Mouse (Mus musculus) heart, embryonic 14.5 days (tissue): ENCODE data around the gene Itgb5. TPM values are rescaled to one million over a fixed set of nuclear protein-coding genes. Genes with fewer than 3 reads are reported as not detected.

Source experiments
- ATAC-seq: fragments of 200-750 bp; cut with Nextera tagmentation; 2 replicates; pipeline ENCODE4 v1.8.0; 2017; ENCODE audit warnings: low read depth, moderate TSS enrichment; ENCODE audit not compliant: insufficient number of reproducible peaks, insufficient read depth, low FRiP score
- H3K27ac ChIP-seq, 2 experiments: fragments of 200-500 bp in 1 of 2; fragments of 300-500 bp in 1 of 2; sonication (generic) in 1 of 2; replicated peaks in 1 of 2; 2 replicates each; pipeline ENCODE4 v1.5.1; 2012 to 2014; ENCODE audit warnings: low read depth in 2 of 2, low read length in 2 of 2, control low read depth in 1 of 2, mild to moderate bottlenecking in 1 of 2, mixed read lengths in 1 of 2; ENCODE audit not compliant: control insufficient read depth in 1 of 2, insufficient read depth in 1 of 2
- H3K27me3 ChIP-seq: fragments of 300-500 bp; sonication (generic); 2 replicates; pipeline ENCODE4 v1.6.1; 2014; ENCODE audit warnings: mild to moderate bottlenecking, low read length, control low read depth; ENCODE audit not compliant: control insufficient read depth, insufficient read depth
- H3K36me3 ChIP-seq: fragments of 300-500 bp; sonication (generic); 2 replicates; pipeline ENCODE4 v1.6.1; 2014; ENCODE audit warnings: mild to moderate bottlenecking, control low read depth, low read length, mixed read lengths; ENCODE audit not compliant: control insufficient read depth, insufficient read depth
- H3K4me1 ChIP-seq, 2 experiments: fragments of 200-500 bp in 1 of 2; fragments of 300-500 bp in 1 of 2; sonication (generic) in 1 of 2; 2 replicates each; pipeline ENCODE4 v1.6.1; 2012 to 2014; ENCODE audit warnings: low read length in 2 of 2, control low read depth in 1 of 2, mixed read lengths in 1 of 2; ENCODE audit not compliant: control insufficient read depth in 2 of 2, insufficient read depth in 2 of 2
- H3K4me2 ChIP-seq: fragments of 300-500 bp; sonication (generic); 2 replicates; pipeline ENCODE4 v1.6.1; 2014; ENCODE audit warnings: mild to moderate bottlenecking, low read length
- H3K4me3 ChIP-seq, 2 experiments: fragments of 200-500 bp in 1 of 2; fragments of 300-500 bp in 1 of 2; sonication (generic) in 1 of 2; 2 replicates each; pipeline ENCODE4 v1.5.1; 2012 to 2014; ENCODE audit warnings: low read length in 2 of 2, mild to moderate bottlenecking in 2 of 2, control low read depth in 1 of 2, low read depth in 1 of 2, moderate library complexity in 1 of 2; ENCODE audit not compliant: control insufficient read depth in 1 of 2, insufficient read depth in 1 of 2
- H3K9ac ChIP-seq: fragments of 300-500 bp; sonication (generic); 2 replicates; pipeline ENCODE4 v1.6.1; 2014; ENCODE audit warnings: mild to moderate bottlenecking, low read length
- H3K9me3 ChIP-seq: fragments of 300-500 bp; sonication (generic); 2 replicates; pipeline ENCODE4 v1.6.1; 2016; ENCODE audit warnings: low read length, control low read depth; ENCODE audit not compliant: control insufficient read depth
- WGBS: fragments of 180-500 bp; shearing (Covaris S2); extraction: QIAGEN DNeasy Blood & Tissue Kit; methylation state at CpG from one replicate; pipeline ENCODE4 v1.1.7; 2014; 5-methylcytosine and 5-hydroxymethylcytosine counted together
- polyA plus RNA-seq: library from polyadenylated mRNA; unstranded; fragments of >200 nt; fragmentation: Nextera tagmentation; extraction: Ambion mirVana; gene quantifications from 2 replicates; pipeline ENCODE4 v1.2.1, GENCODE M21; 2014

Itgb5 gene
- polyA plus RNA-seq, 1 experiment from 2014 or later: 96.2 TPM

GRCm38 (mm10) chr16:33979855-33980254 lies 150.4 kb downstream of the Itgb5 start:
- no peak overlapping the region for H3K4me2 ChIP-seq
- H3K9me3 ChIP-seq: no peaks in the 10 kb centered on the region
- H3K4me1 ChIP-seq: no peaks in the 10 kb centered on the region
- 60% methylated on average over 2 of the region's 2 CpGs for WGBS
- ATAC-seq: no peak
- H3K4me3 ChIP-seq: no peak overlapping the region
- no peak overlapping the region for H3K9ac ChIP-seq
- H3K27ac ChIP-seq: no peak overlapping the region
- no peaks in the 10 kb centered on the region for H3K36me3 ChIP-seq
- no peaks in the 10 kb centered on the region for H3K27me3 ChIP-seq

- Histone ChIP-seq H3K9me3 (no peaks in the 10 kb centered on the region), H3K27me3 (no peaks in the 10 kb centered on the region), H3K4me2 (no peak overlapping the region), H3K36me3 (no peaks in the 10 kb centered on the region), H3K4me1 (no peaks in the 10 kb centered on the region), H3K9ac (no peak overlapping the region), H3K4me3 (no peak overlapping the region), H3K27ac (no peak overlapping the region)
- WGBS: 91% methylated on average over 6 of the region's 6 CpGs
- ATAC-seq: no peak
These were observed 154.2 kb downstream of the Itgb5 start for GRCm38 (mm10) chr16:33983712-33984111.

DNA sequence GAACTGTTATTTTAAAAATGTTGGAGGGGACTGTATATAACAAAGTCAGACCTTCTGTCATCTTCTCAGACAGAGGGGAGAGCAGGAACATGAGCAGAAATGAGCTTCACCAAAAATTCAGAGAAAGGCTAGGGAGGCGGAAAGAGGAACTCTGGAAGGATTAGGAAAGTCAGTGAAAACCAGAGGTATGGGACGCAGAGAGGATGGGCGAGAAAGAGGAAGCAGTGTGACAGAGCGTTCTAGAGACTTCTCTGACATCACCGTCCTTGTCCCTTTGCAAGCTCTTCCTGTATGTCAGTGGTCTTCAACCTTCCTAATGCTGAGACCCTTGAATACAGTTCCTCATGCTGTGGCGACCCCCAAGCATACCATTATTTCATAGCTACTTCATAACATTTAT lies 155.9 kb downstream of the Itgb5 start:
- H3K4me3 ChIP-seq: no peak overlapping the region
- WGBS: 83% methylated on average over 6 of the region's 6 CpGs
- no peak for ATAC-seq

DNA sequence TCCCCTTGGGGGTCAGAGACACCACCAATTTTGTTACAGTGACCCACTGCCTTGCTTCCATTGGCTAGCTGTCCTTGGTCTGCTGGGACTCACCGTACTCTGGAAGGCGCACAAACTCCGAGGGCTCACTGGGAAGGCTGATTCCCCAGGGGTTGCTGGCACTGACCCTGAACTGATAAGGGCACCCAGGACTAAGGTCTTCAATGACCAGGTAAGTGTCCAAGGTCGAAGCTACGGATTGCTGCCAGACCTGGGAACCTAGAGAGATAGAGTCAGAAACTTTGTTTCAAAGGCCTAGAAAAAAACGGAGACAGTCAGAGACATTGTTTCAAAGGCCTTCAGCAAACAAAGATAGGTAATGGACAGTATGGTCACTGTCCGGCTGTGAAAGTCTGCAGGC lies 157.5 kb downstream of the Itgb5 start:
- H3K27ac ChIP-seq: no peak overlapping the region
- H3K9ac ChIP-seq: no peak overlapping the region
- H3K9me3 ChIP-seq: no peaks in the 10 kb centered on the region
- ATAC-seq: no peak
- no peak overlapping the region for H3K4me3 ChIP-seq
- 83% methylated on average over 7 of the region's 7 CpGs for WGBS
- no peak overlapping the region for H3K4me2 ChIP-seq
- H3K4me1 ChIP-seq: no peaks in the 10 kb centered on the region
- no peaks in the 10 kb centered on the region for H3K27me3 ChIP-seq
- no peaks in the 10 kb centered on the region for H3K36me3 ChIP-seq

More for the DNA sequence above, 155.9 kb downstream of the Itgb5 start:
- Histone ChIP-seq H3K9me3 (no peaks in the 10 kb centered on the region), H3K9ac (no peak overlapping the region), H3K4me2 (no peak overlapping the region), H3K27ac (no peak overlapping the region), H3K27me3 (no peaks in the 10 kb centered on the region), H3K4me1 (no peaks in the 10 kb centered on the region), H3K36me3 (no peaks in the 10 kb centered on the region)

GRCm38 (mm10) chr16:33988358-33989012 lies 159.0 kb downstream of the Itgb5 start:
- H3K4me2 ChIP-seq: no peak overlapping the region
- no peaks in the 10 kb centered on the region for H3K9me3 ChIP-seq
- 51% methylated on average over 17 of the region's 17 CpGs for WGBS
- no peaks in the 10 kb centered on the region for H3K4me1 ChIP-seq
- H3K27ac ChIP-seq: no peak overlapping the region
- H3K9ac ChIP-seq: no peak overlapping the region
- H3K27me3 ChIP-seq: no peaks in the 10 kb centered on the region
- H3K36me3 ChIP-seq: no peaks in the 10 kb centered on the region
- ATAC-seq: no peak
- H3K4me3 ChIP-seq: no peak overlapping the region

DNA sequence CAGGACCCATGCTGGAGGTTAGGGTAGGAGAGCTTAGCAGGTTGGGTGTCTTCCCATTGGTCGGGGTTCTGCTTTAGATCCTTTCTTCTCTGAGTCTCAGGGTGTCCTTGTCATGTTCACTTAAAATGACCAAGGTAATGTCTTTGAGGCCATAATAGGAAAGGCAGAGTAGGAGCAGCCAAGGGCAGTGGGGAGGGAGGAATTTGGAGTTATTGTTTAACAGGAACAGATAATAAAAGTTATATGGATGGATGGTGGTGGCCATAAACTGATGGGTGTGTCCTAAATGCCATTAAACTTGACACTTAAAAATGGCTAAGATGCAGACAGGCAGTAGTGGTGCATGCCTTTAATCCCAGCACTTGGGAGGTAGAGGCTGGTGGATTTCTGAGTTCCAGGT lies 159.6 kb downstream of the Itgb5 start:
- 70% methylated on average over 1 of the region's 1 CpGs for WGBS
- Histone ChIP-seq H3K27ac (no peak overlapping the region), H3K4me1 (no peaks in the 10 kb centered on the region), H3K9ac (no peak overlapping the region), H3K4me3 (no peak overlapping the region), H3K4me2 (no peak overlapping the region), H3K9me3 (no peaks in the 10 kb centered on the region), H3K36me3 (no peaks in the 10 kb centered on the region), H3K27me3 (no peaks in the 10 kb centered on the region)
- no peak for ATAC-seq

DNA sequence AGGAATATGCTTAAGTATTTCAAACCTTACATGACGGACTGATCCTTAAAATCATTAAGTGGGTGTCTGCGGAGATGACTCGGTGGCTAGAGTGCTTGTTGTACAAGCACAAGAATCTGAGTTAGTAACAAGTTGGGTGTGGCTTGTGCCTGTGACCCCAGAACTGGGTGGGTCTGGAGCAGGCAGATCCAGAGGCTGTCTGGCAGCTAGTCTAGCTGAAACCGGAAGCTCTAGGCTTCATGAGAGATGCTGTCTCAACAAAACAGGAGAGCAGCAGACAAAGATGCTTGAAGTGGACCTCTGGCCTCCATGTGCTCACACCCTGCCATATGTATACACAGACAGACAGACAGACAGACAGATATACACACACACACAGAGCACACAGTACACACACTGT lies 161.2 kb downstream of the Itgb5 start:
- no peaks in the 10 kb centered on the region for H3K36me3 ChIP-seq
- H3K27me3 ChIP-seq: no peaks in the 10 kb centered on the region
- no peak overlapping the region for H3K27ac ChIP-seq
- H3K4me2 ChIP-seq: no peak overlapping the region
- H3K9ac ChIP-seq: no peak overlapping the region
- no peak overlapping the region for H3K4me3 ChIP-seq
- 75% methylated on average over 4 of the region's 4 CpGs for whole genome bisulfite sequencing
- ATAC-seq: no peak
- H3K4me1 ChIP-seq: no peaks in the 10 kb centered on the region
- H3K9me3 ChIP-seq: no peaks in the 10 kb centered on the region

DNA sequence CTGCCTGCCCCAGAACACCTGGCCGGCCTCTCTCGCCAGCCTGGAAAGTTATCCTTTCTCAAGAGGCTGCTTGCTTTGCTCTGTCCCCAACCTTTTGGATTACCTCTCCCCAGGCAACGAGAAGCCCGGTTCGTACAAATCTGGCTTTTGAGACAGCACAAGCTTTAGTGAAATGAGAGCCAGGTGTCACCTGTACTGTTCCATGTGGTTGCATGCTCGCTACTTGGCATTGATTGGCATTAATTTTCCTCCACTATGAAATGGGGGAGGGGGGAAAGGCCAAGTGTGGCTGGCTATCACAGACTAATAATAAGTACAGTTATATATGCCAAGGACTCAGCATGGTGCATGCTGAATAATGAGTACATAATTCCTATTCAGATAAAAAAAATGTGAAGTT lies 164.9 kb downstream of the Itgb5 start:
- Histone ChIP-seq H3K9ac (no peak overlapping the region), H3K36me3 (no peaks in the 10 kb centered on the region), H3K4me3 (no peak overlapping the region), H3K27ac (no peak overlapping the region), H3K4me2 (no peak overlapping the region), H3K4me1 (no peaks in the 10 kb centered on the region), H3K27me3 (no peaks in the 10 kb centered on the region), H3K9me3 (no peaks in the 10 kb centered on the region)
- 84% methylated on average over 6 of the region's 6 CpGs for WGBS
- no peak for ATAC-seq
